Mouse (Mus musculus) bone marrow macrophage, adult 2 months (primary cell): ENCODE data around the gene Sod1.

Source experiments
- CTCF ChIP-seq: IDR thresholded peaks from 2 replicates; pipeline ENCODE4 v1.5.1; 2012; ENCODE audit warnings: low read depth, mild to moderate bottlenecking, low read length, moderate library complexity
- POLR2A ChIP-seq: IDR thresholded peaks from 2 replicates; pipeline ENCODE4 v1.6.1; 2012; ENCODE audit warnings: mild to moderate bottlenecking, low read depth, low read length, borderline replicate concordance

DNA sequence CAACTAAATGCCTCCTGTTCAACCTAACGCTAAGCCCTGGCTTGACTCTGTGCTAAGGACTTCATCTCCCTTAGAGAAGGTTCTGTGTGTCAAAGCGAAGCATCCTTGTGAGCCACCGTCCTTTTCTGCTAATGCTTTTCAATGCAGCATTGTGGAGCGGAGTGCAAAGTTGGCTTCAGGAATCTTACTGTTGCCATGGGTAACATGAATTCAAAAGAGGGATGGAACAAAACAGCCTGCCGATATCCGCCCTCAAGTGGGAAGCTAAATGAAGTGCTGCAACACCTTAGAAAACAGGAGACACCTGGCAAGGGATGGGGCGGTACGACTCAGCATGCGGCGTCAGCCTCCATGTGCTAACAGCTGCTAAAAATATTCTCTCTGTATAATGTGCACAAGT lies 44.1 kb upstream of the Sod1 start:
- no peak for TF ChIP-seq POLR2A
- no peak for TF ChIP-seq CTCF
